Mouse (Mus musculus) skeletal muscle tissue, adult 2 months (tissue): ENCODE results near the gene Snrpd3.

Experiments used
- DNase-seq: peaks from one replicate; pipeline ENCODE4 v3.0.0-alpha.2; 2012; ENCODE audit warnings: low read depth, low spot score

The Snrpd3 gene

GRCm38 (mm10) chr10:75534934-75535333 is 17.6 kb downstream of the Snrpd3 start:
- no peak for DNase-seq

- no peak for DNase-seq
Measured at GRCm38 (mm10) chr10:75535423-75535822, 18.1 kb downstream of the Snrpd3 start.

DNA sequence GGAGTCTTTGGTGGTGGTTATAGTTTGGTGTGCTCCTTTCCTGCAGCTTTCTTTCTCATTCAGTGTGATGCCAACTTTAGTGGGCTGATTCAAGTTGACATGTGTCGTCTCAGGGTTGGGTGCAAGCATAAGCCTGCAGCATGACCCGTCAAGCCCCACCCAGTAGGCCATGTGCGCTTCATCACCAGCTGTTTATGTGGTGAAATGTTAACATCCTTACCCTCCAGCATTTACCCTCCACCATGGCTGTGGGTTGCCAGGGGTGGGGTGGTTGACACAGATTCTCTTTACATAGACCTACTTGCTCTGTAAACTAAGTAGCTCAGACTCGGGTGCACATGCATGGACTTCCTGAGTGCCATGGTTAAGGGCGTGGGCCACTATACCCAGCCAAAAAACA is 18.8 kb downstream of the Snrpd3 start:
- DNase-seq: no peak

- DNase-seq: no peak
Measured at GRCm38 (mm10) chr10:75547901-75548300, 30.6 kb downstream of the Snrpd3 start.

DNA sequence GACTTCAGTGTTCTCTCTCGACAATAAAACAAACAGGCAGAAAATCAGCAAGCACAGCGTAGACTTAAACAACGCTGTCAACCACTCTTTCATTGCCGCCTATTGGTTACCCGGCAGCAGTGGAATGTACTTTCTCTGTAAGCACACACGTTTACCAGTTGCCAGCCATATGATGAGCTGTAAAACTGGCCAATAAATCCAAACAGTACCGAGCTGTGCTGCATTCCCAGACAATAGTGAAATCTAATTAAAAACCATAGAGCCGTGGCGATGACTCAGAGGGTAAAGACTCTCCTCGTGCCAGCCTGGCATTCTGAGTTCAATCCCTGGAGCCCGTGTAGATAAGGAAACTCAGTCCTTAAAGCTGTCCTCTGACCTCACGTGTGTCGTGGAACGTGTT is 31.1 kb downstream of the Snrpd3 start:
- DNase-seq: no peak

DNA sequence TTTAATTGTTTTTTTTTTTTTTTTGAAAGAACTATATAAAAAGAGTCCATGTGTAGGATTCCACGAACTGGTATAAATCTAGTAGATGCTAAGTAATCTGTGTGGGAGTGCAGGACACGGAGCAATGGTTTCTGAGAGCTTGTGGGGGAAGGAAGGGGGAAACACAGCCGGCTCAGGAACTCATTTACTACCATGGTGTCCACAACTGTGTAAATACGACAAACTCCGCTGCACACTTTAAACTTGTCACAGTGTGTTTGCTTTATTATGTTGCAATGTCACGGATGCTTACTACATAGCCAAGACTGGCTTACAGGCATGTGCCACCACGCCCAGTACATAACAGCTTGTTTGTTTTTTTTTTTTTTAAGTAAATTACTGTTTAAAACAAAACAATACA is 32.5 kb downstream of the Snrpd3 start:
- DNase-seq: no peak

- no peak for DNase-seq
Measured at GRCm38 (mm10) chr10:75551175-75551574, 33.8 kb downstream of the Snrpd3 start.

DNA sequence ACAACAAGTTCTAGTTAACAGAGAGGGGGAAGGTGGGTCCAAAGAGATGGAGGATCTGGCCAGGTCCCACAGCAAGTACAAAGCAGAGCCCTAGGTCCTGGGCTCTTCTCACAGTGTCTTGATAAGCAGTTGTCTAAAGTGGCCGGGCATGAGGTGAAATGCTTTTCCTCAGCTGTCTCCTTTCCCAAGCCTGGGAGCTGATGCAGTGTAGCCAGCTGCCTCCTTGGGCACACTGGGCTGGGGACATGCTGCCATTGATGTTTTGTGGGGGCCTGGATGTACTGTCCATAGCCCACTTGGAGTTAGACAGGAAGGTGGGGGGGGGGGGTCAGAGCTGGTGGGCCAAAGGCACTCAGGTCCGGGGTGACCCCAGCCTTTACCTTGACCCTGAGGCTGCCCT is 34.8 kb downstream of the Snrpd3 start:
- no peak for DNase-seq

DNA sequence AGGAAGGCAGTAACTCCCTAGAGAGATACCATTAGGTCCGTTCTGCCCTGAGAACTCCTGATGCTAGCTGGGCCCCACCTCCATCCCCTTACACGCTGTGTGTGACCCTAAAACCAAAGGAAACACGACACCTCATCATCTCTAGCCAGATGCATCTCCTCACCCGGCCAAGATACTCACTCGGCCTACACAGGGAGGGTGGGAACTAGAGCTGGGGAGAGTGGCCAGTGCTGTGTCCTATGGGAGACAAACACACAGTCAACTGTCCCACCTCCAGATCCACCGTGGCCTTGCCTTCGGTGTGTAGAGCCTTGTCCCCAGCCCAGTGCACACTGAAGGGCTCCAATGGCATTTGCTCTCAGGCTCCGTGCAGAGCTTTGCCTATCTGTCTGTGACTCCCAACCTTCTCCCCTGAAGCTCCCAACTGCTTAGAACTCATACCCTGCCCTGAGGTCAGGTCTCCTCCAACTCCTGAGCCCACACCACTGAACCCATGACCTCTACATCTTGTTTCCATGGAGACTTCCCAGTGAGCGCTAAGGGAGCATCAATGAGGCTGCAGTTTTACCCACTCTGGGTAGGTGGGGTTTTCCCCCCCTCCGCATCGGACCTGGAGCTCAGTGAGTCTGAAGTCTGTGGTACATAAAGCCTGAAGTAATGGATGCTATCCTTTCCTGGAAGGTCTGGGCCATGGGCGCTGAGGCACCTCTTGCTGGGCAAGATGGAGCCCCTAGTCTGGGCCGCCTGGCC is 35.5 kb downstream of the Snrpd3 start:
- no peak for DNase-seq

DNA sequence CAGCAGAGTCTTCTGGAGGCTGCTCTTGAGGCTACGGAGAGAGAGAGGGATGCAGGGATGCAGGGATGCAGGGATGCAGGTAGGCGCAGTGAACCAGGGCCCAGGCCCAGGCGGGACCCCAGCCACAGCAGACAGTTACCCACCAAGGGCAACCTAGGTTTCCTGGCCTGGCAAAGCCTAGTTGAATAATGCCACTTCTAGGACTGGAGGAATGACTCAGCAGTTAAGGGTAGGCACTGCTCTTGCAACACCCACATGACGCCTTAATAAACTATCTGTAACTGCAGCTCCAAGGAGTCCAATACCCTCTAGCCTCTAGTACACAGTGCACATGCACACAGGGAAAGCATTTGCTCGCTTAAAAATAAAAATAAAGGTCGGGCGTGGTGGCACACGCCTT is 36.7 kb downstream of the Snrpd3 start:
- no peak for DNase-seq

GRCm38 (mm10) chr10:75555557-75555956 is 38.2 kb downstream of the Snrpd3 start:
- no peak for DNase-seq

DNA sequence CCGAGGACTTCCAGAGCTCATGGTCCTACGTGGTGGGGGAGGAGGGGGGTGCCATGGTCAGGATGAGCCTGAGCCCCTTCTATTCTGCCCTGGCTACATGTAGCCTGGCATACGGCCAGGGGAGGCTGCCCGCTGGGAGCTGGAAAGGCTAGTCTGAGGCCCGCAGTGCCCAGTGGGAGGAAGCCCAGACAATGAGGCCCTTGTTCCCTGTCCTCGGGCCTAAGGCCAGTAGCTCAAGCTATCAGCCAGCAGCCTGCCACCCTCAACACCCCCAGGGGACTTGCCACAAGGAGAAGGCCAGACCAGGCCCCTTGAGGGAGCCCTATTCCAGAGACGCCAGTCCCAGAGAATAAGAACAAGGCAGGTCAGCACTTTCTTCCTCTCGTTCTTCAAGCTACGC is 38.7 kb downstream of the Snrpd3 start:
- DNase-seq: no peak

DNA sequence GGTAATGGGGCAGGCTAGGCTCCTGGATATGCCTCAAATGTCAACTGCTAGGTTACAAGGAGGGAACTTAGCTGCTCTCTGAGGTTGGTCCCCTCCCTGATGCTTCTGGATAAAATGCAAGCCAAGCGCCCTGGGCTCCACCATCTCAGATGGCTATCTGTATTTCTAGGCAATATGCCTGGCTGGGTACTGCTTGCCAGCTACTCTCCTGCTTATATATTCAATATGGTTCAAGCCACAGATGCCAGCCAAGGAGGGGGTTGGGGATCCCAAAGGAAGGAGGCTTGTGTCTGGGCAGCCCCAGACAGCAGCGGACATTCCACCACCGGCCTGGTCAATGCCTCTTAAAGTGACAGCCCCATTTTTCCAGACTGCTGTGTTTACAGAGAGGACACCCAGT is 41.2 kb downstream of the Snrpd3 start:
- no peak for DNase-seq

- no peak for DNase-seq
Measured at GRCm38 (mm10) chr10:75559041-75559675, 41.8 kb downstream of the Snrpd3 start.

- DNase-seq: peak; percentile 21
Measured at GRCm38 (mm10) chr10:75559676-75560548, 42.6 kb downstream of the Snrpd3 start, which contains the start of gene Lrrc75b. Gene Lrrc75b, minus strand, starts transcription at chr10:75560330.

GRCm38 (mm10) chr10:75560549-75560899 is 43.2 kb downstream of the Snrpd3 start:
- no peak for DNase-seq

GRCm38 (mm10) chr10:75561071-75561654 is 43.8 kb downstream of the Snrpd3 start, which contains the start of gene Ggt1:
Gene Ggt1, plus strand, starts transcription at chr10:75561604.
- no peak for DNase-seq

DNA sequence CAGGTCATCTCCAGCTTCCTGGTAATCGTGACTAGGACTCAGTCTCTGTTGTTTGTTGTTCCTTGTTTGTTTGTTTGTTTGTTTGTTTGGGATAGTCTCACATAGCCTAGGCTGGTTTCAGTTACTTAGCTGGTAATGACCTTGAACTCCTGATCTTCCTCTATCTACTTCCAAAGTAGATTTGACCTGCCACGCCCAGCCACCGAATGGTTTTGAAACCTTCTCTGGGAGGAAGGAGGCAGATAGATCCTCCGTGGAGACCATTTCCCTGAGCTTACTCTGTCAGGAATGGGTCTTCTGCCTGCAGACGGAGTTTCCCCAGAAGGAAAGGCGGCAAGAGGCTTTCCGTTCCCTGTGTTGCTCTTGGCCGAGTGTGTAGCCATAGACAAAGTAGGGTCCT is 45.2 kb downstream of the Snrpd3 start:
- no peak for DNase-seq

GRCm38 (mm10) chr10:75564687-75565265 is 47.4 kb downstream of the Snrpd3 start:
- DNase-seq: no peak

- DNase-seq: peak; percentile 27
Measured at GRCm38 (mm10) chr10:75565436-75565835, 48.1 kb downstream of the Snrpd3 start.

DNA sequence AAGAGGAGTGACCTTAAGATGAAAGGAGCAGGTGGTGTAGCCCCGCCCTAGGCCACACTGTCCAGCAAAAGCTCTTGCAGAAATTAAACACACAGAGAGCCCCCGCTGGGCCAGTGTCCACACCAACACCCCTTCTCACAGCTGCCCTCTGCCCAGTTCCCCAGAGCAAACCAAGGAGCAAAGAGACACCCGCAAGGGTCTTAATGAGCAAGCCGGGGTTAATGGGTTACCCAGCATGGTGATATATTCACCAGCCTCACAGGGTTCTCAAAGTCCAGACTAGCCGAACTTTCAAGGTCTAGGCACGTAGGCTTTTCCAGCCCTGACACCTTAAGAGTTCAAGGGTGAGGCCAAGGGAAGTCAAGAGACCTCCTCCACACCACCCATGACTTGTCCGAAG is 48.6 kb downstream of the Snrpd3 start:
- DNase-seq: no peak

DNA sequence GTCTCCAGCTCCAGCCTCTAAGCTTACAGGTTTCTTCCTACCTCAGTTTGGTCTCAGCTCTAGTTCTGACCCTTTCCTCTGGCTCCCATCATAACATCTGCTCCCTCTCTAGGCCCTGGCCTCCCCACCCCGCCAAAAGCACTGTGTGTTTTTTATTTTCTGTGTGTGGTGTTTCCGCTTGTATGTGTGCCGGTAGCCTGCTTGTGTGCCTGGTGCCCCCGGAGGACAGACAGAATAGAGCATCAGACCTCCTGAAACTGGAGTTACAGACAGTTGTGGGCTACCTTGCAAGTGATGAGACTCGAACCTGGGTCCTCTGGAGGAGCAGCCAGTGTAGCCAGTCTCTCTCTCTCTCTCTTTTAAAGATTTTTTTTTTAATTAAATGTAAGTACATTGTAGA is 49.0 kb downstream of the Snrpd3 start:
- no peak for DNase-seq
